In genomic region chr11:68706524-68707429, GRCm38 (mm10) we compare ENCODE assay signal across 9 mouse cellular contexts. TPM values are rescaled to one million over a fixed set of nuclear protein-coding genes. Genes with fewer than 3 reads are reported as not detected.
DNase-seq lines count a peak whose midpoint lies in the region; ATAC-seq and TF ChIP-seq lines count a peak whose summit lies in the region.
"Had no signal": no experiment of that assay in that cellular context is flagged by ENCODE, and none has a peak within 500 bp of the region (broad histone marks: within the 10 kb centered on the region; RNA-seq: fewer than 3 reads in every experiment).

No protein-coding gene starts in this region.

- H3K9me3 ChIP-seq in kidney, embryonic 16.5 days (ENCODE audit: low read length), result 0 out of 2 replicates have a peak, but pooled peaks cover 3% of the 10 kb centered on the region
- H3K9me3 ChIP-seq in midbrain, postnatal 0 days (ENCODE audit: low read length), result no peaks in the 10 kb centered on the region

- no peak for ATAC-seq in kidney, embryonic 16.5 days (ENCODE audit: low FRiP score, low TSS enrichment)
- no peak for ATAC-seq in midbrain, postnatal 0 days (ENCODE audit: low FRiP score)

- TF ChIP-seq CTCF in bone marrow, adult 2 months (IDR thresholded peaks at IDR 0.05; ENCODE audit: control insufficient read depth, insufficient read depth, low read length), result no peak
- TF ChIP-seq CTCF in midbrain, postnatal 0 days (IDR thresholded peaks at IDR 0.05), result no peak

- 0 out of 2 replicates have a peak overlapping the region, but pooled peaks have one; percentile 26 for H3K27ac ChIP-seq in kidney, embryonic 16.5 days (ENCODE audit: low read length)
- no peak overlapping the region for H3K27ac ChIP-seq in bone marrow, adult 2 months (ENCODE audit: control insufficient read depth, insufficient read depth, low read depth, low read length, poor library complexity)
- no peak overlapping the region; the same call in 1 of the 2 replicates for H3K27ac ChIP-seq in midbrain, postnatal 0 days (ENCODE audit: low read depth, low read length)

- no peaks in the 10 kb centered on the region for H3K27me3 ChIP-seq in kidney, embryonic 16.5 days (ENCODE audit: insufficient read depth, low read length)
- H3K27me3 ChIP-seq in midbrain, postnatal 0 days (ENCODE audit: insufficient read depth, low read length), result no peaks in the 10 kb centered on the region

- no peak overlapping the region for H3K9ac ChIP-seq in kidney, embryonic 16.5 days (replicated peaks; ENCODE audit: low read length)
- no peak overlapping the region for H3K9ac ChIP-seq in midbrain, postnatal 0 days (replicated peaks; ENCODE audit: low read length, poor library complexity, severe bottlenecking)

- H3K36me3 ChIP-seq in kidney, embryonic 16.5 days (ENCODE audit: insufficient read depth, low read length), result peaks cover 33% of the 10 kb centered on the region
- peaks cover 16% of the 10 kb centered on the region for H3K36me3 ChIP-seq in midbrain, postnatal 0 days (ENCODE audit: insufficient read depth, low read length)

- intact Hi-C loops in left cerebral cortex, postnatal 10 days (cut with DNase I), result loop anchor here (5.0 kb wide), 1 partner anchor 51 kb away; no protein-coding TSS in a partner anchor

- TF ChIP-seq POLR2A in bone marrow, adult 2 months (IDR thresholded peaks at IDR 0.05; ENCODE audit: borderline replicate concordance, control insufficient read depth, low read depth, low read length), result no peak

- no peak overlapping the region for H3K4me2 ChIP-seq in kidney, embryonic 16.5 days (replicated peaks; ENCODE audit: low read depth, low read length)
- H3K4me2 ChIP-seq in midbrain, postnatal 0 days (ENCODE audit: low read depth, low read length, poor library complexity, severe bottlenecking), result no peak overlapping the region

- 70% methylated on average over 9 of the region's 9 CpGs for WGBS in kidney, embryonic 16.5 days
- WGBS in bone marrow, adult 2 months, result 14% methylated on average over 9 of the region's 9 CpGs
- WGBS in midbrain, postnatal 0 days, result 59% methylated on average over 9 of the region's 9 CpGs

- peaks cover 10% of the 10 kb centered on the region; the same call in 1 of the 2 replicates for H3K4me1 ChIP-seq in kidney, embryonic 16.5 days (ENCODE audit: insufficient read depth, low read length)
- H3K4me1 ChIP-seq in bone marrow, adult 2 months (ENCODE audit: control insufficient read depth, insufficient read depth, low read length), result peaks cover 4% of the 10 kb centered on the region; the same call in 1 of the 2 replicates
- H3K4me1 ChIP-seq in midbrain, postnatal 0 days (ENCODE audit: insufficient read depth, low read length), result no peaks in the 10 kb centered on the region; the same call in 1 of the 2 replicates

- no peak overlapping the region for H3K4me3 ChIP-seq in kidney, embryonic 16.5 days (ENCODE audit: low read length)
- H3K4me3 ChIP-seq in bone marrow, adult 2 months (replicated peaks; ENCODE audit: control insufficient read depth, low read depth, low read length), result peak overlapping the region; percentile 17
- no peak overlapping the region for H3K4me3 ChIP-seq in midbrain, postnatal 0 days (ENCODE audit: low read depth, low read length)
- H3K4me3 ChIP-seq: erythroblast, embryonic 14.5 days had no signal

- no peak for DNase-seq in kidney, adult 18-20 months
- peak; percentile 30 to 39 for DNase-seq in heart, adult 9 months (ENCODE audit: low spot score in 2 of 2)
- peak; percentile 38 for DNase-seq in midbrain, postnatal 0 days (ENCODE audit: low spot score)
- DNase-seq in right cerebral cortex, postnatal 10 days (ENCODE audit: low spot score in 2 of 2), result no peak
- no peak for DNase-seq in left cerebral cortex, postnatal 10 days (ENCODE audit: extremely low spot score in 1 of 2, low spot score in 2 of 2)
- DNase-seq: right cerebral cortex, postnatal 25 days had no signal

RNA-seq across cellular contexts. Expression of gene Myh10, which starts 15.4 kb away (rescaled TPM):
- polyA plus RNA-seq in kidney, embryonic 16.5 days (2015; fragmentation: Nextera tagmentation; extraction: Ambion mirVana), result 147 and 155 TPM in 2 replicates
- 22.6 and 26.7 TPM in 2 replicates for polyA plus RNA-seq in bone marrow, adult 2 months (2011; ENCODE audit: insufficient read depth, insufficient read length, low replicate concordance, missing spikeins)
- 212 and 217 TPM in 2 replicates for total RNA-seq in midbrain, postnatal 0 days (2014; rRNA removed)
- polyA plus RNA-seq in midbrain, postnatal 0 days (2015; fragmentation: Nextera tagmentation; extraction: Ambion mirVana), result 64.8 and 68.0 TPM in 2 replicates
- total RNA-seq in left cerebral cortex, postnatal 10 days (2021), result 100 to 1,000 TPM; 210 to 217 TPM

Comparison
In these comparisons a context has a peak if more than half of its experiments do, and no peak if none do; other contexts are left out.
1. DNase-seq: peak in heart, adult 9 months (2 of 2) and midbrain, postnatal 0 days (single experiment); none in kidney, adult 18-20 months (single experiment), right cerebral cortex, postnatal 10 days (0 of 2) and left cerebral cortex, postnatal 10 days (0 of 2).